In the genomic region with DNA sequence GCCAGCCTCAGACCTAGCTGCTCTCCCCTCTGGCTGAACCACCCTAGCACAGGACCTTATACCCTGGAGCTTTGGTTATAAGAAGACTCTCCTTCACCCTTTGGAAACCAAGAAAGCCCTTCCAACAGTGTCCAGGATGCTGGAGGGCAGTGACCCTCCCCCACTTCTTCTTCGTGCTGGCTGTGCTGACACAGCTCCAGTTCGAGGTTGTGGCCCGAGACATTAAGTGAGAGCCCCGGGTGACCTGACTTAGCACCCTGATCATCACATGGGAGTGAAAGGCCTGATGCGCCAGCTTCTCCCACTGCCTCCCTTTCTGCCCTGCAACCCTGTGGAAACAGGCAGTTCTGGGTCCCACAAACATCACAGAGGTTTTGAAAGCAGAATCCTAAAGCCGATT, we compare ENCODE assay signal across 10 mouse cellular contexts. TPM values are rescaled to one million over a fixed set of nuclear protein-coding genes. Genes with fewer than 3 reads are reported as not detected.
DNase-seq lines count a peak whose midpoint lies in the region; ATAC-seq and TF ChIP-seq lines count a peak whose summit lies in the region.
"Had no signal": no experiment of that assay in that cellular context is flagged by ENCODE, and none has a peak within 500 bp of the region (broad histone marks: within the 10 kb centered on the region; RNA-seq: fewer than 3 reads in every experiment).

No protein-coding gene starts in this region.

- intact Hi-C loops in left cerebral cortex, adult 2 months (cut with DNase I), result no loop called here

- no peaks in the 10 kb centered on the region for H3K27me3 ChIP-seq in heart, embryonic 12.5 days (replicated peaks)
- peaks cover 33% of the 10 kb centered on the region for H3K27me3 ChIP-seq in midbrain, embryonic 10.5 days (ENCODE audit: low read depth, poor library complexity, severe bottlenecking)
- no peaks in the 10 kb centered on the region for H3K27me3 ChIP-seq in midbrain, embryonic 16.5 days (ENCODE audit: control insufficient read depth, insufficient read depth, low read depth, low read length)
- H3K27me3 ChIP-seq in small intestine, adult 2 months (ENCODE audit: control insufficient read depth, insufficient read depth, low read length), result no peaks in the 10 kb centered on the region; the same call in 1 of the 2 replicates
- H3K27me3 ChIP-seq: forebrain, embryonic 15.5 days had no signal

- H3K36me3 ChIP-seq in heart, embryonic 12.5 days, result peaks cover 67% of the 10 kb centered on the region
- peaks cover 80% of the 10 kb centered on the region for H3K36me3 ChIP-seq in midbrain, embryonic 10.5 days
- H3K36me3 ChIP-seq in midbrain, embryonic 16.5 days (ENCODE audit: control insufficient read depth, insufficient read depth, low read length), result peaks cover 26% of the 10 kb centered on the region
- H3K36me3 ChIP-seq in small intestine, adult 2 months (ENCODE audit: control insufficient read depth, insufficient read depth, low read length), result no peaks in the 10 kb centered on the region

- 0 out of 2 replicates have a peak overlapping the region, but pooled peaks have one; percentile 23 for H3K27ac ChIP-seq in heart, embryonic 12.5 days (ENCODE audit: poor library complexity, severe bottlenecking)
- H3K27ac ChIP-seq in midbrain, embryonic 10.5 days (replicated peaks), result peak overlapping the region; percentile 49; the same call in 1 of the 2 replicates
- H3K27ac ChIP-seq in midbrain, embryonic 16.5 days (ENCODE audit: low read length), result no peak overlapping the region
- H3K27ac ChIP-seq in small intestine, adult 2 months (ENCODE audit: insufficient read depth, low read depth, low read length), result peak overlapping the region; percentile 50
- no peak overlapping the region for H3K27ac ChIP-seq in left cerebral cortex, adult 2 months
- H3K27ac ChIP-seq: forebrain, embryonic 15.5 days; midbrain, embryonic 12.5 days had no signal

- peak overlapping the region; percentile 55 for H3K9ac ChIP-seq in heart, embryonic 12.5 days
- H3K9ac ChIP-seq in midbrain, embryonic 16.5 days (ENCODE audit: low read depth, low read length), result no peak overlapping the region
- H3K9ac ChIP-seq: forebrain, embryonic 15.5 days had no signal

- 9% methylated on average over 6 of the region's 6 CpGs for WGBS in heart, embryonic 12.5 days
- WGBS in midbrain, embryonic 10.5 days, result 11% methylated on average over 6 of the region's 6 CpGs
- WGBS in midbrain, embryonic 16.5 days, result 14% methylated on average over 6 of the region's 6 CpGs
- WGBS in small intestine, adult 2 months, result 14% methylated on average over 6 of the region's 6 CpGs

- no peak for TF ChIP-seq CTCF in small intestine, adult 2 months (IDR thresholded peaks at IDR 0.05; ENCODE audit: extremely low read depth, insufficient read length, insufficient replicate concordance, low read depth, low read length)
- no peak for TF ChIP-seq CTCF in left cerebral cortex, adult 2 months (IDR thresholded peaks at IDR 0.05)

- TF ChIP-seq POLR2A in small intestine, adult 2 months (IDR thresholded peaks at IDR 0.05; ENCODE audit: low read depth, low read length), result no peak

- ATAC-seq in heart, embryonic 12.5 days (ENCODE audit: insufficient number of reproducible peaks, low FRiP score), result no peak
- ATAC-seq in midbrain, embryonic 16.5 days, result no peak
- ATAC-seq: forebrain, embryonic 15.5 days had no signal

- H3K4me2 ChIP-seq in heart, embryonic 12.5 days, result peak overlapping the region; percentile 53
- H3K4me2 ChIP-seq in midbrain, embryonic 16.5 days (ENCODE audit: low read length), result no peak overlapping the region
- H3K4me2 ChIP-seq: forebrain, embryonic 15.5 days; midbrain, embryonic 12.5 days had no signal

- H3K4me1 ChIP-seq in heart, embryonic 12.5 days (replicated peaks), result peaks cover 63% of the 10 kb centered on the region
- H3K4me1 ChIP-seq in midbrain, embryonic 10.5 days, result peaks cover 52% of the 10 kb centered on the region
- H3K4me1 ChIP-seq in midbrain, embryonic 16.5 days (ENCODE audit: control insufficient read depth, insufficient read depth, low read length), result no peaks in the 10 kb centered on the region
- H3K4me1 ChIP-seq in small intestine, adult 2 months (ENCODE audit: control insufficient read depth, insufficient read depth, insufficient read length, low read length), result peaks cover 17% of the 10 kb centered on the region
- H3K4me1 ChIP-seq: forebrain, embryonic 15.5 days had no signal

- DNase-seq in heart, adult 9 months (ENCODE audit: low spot score in 2 of 2), result no peak
- no peak for DNase-seq in midbrain, embryonic 10.5 days (ENCODE audit: low spot score)
- peak; percentile 37 to 38 for DNase-seq in kidney, postnatal 36 days
- no peak for DNase-seq in urinary bladder, postnatal 10 days (ENCODE audit: low spot score)
- DNase-seq in left cerebral cortex, adult 2 months (ENCODE audit: extremely low spot score in 1 of 2, low spot score in 2 of 2), result no peak

- H3K9me3 ChIP-seq in heart, embryonic 12.5 days (replicated peaks), result no peaks in the 10 kb centered on the region
- H3K9me3 ChIP-seq in midbrain, embryonic 10.5 days (replicated peaks), result no peaks in the 10 kb centered on the region
- no peaks in the 10 kb centered on the region for H3K9me3 ChIP-seq in midbrain, embryonic 16.5 days (replicated peaks; ENCODE audit: control insufficient read depth, low read length, poor library complexity, severe bottlenecking)
- H3K9me3 ChIP-seq: forebrain, embryonic 15.5 days; midbrain, embryonic 12.5 days had no signal

- 0 out of 2 replicates have a peak overlapping the region, but pooled peaks have one; percentile 14 for H3K4me3 ChIP-seq in heart, embryonic 12.5 days
- peak overlapping the region; percentile 24 for H3K4me3 ChIP-seq in midbrain, embryonic 10.5 days
- H3K4me3 ChIP-seq in midbrain, embryonic 16.5 days (ENCODE audit: low read depth, low read length), result no peak overlapping the region
- H3K4me3 ChIP-seq in small intestine, adult 2 months (ENCODE audit: low read depth, low read length), result peak overlapping the region; percentile 44
- no peak overlapping the region for H3K4me3 ChIP-seq in left cerebral cortex, adult 2 months
- H3K4me3 ChIP-seq: forebrain, embryonic 15.5 days; midbrain, embryonic 12.5 days had no signal

RNA-seq across cellular contexts. Expression of a gene that starts 1.8 kb away (rescaled TPM):
- 16.4 and 17.2 TPM in 2 replicates for polyA plus RNA-seq in heart, embryonic 12.5 days (2016; fragmentation: Nextera tagmentation; extraction: Ambion mirVana)
- 8.2 and 8.8 TPM in 2 replicates for polyA plus RNA-seq in midbrain, embryonic 10.5 days (2016; fragmentation: Nextera tagmentation; extraction: Ambion mirVana)
- polyA plus RNA-seq in midbrain, embryonic 16.5 days (2015; fragmentation: Nextera tagmentation; extraction: Ambion mirVana), result 6.9 and 8.1 TPM in 2 replicates
- 353 and 387 TPM in 2 replicates for polyA plus RNA-seq in small intestine, adult 2 months (2012; rRNA removed)
- total RNA-seq in left cerebral cortex, adult 2 months (2021), result 10 to 100 TPM; 35.2 to 50.4 TPM

RNA-seq across cellular contexts. Expression of a gene that starts 8.9 kb away (rescaled TPM):
- polyA plus RNA-seq in heart, embryonic 12.5 days (2016; fragmentation: Nextera tagmentation; extraction: Ambion mirVana), result 7.1 and 7.2 TPM in 2 replicates
- 7.2 and 8.0 TPM in 2 replicates for polyA plus RNA-seq in midbrain, embryonic 10.5 days (2016; fragmentation: Nextera tagmentation; extraction: Ambion mirVana)
- polyA plus RNA-seq in midbrain, embryonic 16.5 days (2015; fragmentation: Nextera tagmentation; extraction: Ambion mirVana), result 1.5 and 1.6 TPM in 2 replicates
- 14.1 and 14.5 TPM in 2 replicates for polyA plus RNA-seq in small intestine, adult 2 months (2012; rRNA removed)
- total RNA-seq in left cerebral cortex, adult 2 months (2021), result 1 to 10 TPM; 1.9 to 2.0 TPM

RNA-seq across cellular contexts. Expression of a gene that starts 9.5 kb away (rescaled TPM):
- 15.4 and 15.5 TPM in 2 replicates for polyA plus RNA-seq in heart, embryonic 12.5 days (2016; fragmentation: Nextera tagmentation; extraction: Ambion mirVana)
- polyA plus RNA-seq in midbrain, embryonic 10.5 days (2016; fragmentation: Nextera tagmentation; extraction: Ambion mirVana), result 17.3 and 18.0 TPM in 2 replicates
- 28.4 and 28.7 TPM in 2 replicates for polyA plus RNA-seq in midbrain, embryonic 16.5 days (2015; fragmentation: Nextera tagmentation; extraction: Ambion mirVana)
- 13.9 and 16.3 TPM in 2 replicates for polyA plus RNA-seq in small intestine, adult 2 months (2012; rRNA removed)
- 100 to 1,000 TPM; 141 to 143 TPM for total RNA-seq in left cerebral cortex, adult 2 months (2021)

RNA-seq across cellular contexts. Expression of a gene that starts 31.0 kb away (rescaled TPM):
- not detected in 2 replicates for polyA plus RNA-seq in heart, embryonic 12.5 days (2016; fragmentation: Nextera tagmentation; extraction: Ambion mirVana)
- polyA plus RNA-seq in midbrain, embryonic 10.5 days (2016; fragmentation: Nextera tagmentation; extraction: Ambion mirVana), result not detected in 2 replicates
- 0.14 and 0.28 TPM in 2 replicates for polyA plus RNA-seq in midbrain, embryonic 16.5 days (2015; fragmentation: Nextera tagmentation; extraction: Ambion mirVana)
- polyA plus RNA-seq in small intestine, adult 2 months (2012; rRNA removed), result not detected in 2 replicates
- total RNA-seq in left cerebral cortex, adult 2 months (2021), result under 1 TPM; 0.27 to 0.30 TPM
- polyA plus RNA-seq: forebrain, embryonic 15.5 days; midbrain, embryonic 12.5 days had no signal

RNA-seq across cellular contexts. Expression of a gene that starts 32.7 kb away (rescaled TPM):
- 2.2 TPM in 2 replicates for polyA plus RNA-seq in heart, embryonic 12.5 days (2016; fragmentation: Nextera tagmentation; extraction: Ambion mirVana)
- 1.1 TPM in 2 replicates for polyA plus RNA-seq in midbrain, embryonic 10.5 days (2016; fragmentation: Nextera tagmentation; extraction: Ambion mirVana)
- polyA plus RNA-seq in midbrain, embryonic 16.5 days (2015; fragmentation: Nextera tagmentation; extraction: Ambion mirVana), result 8.2 and 9.5 TPM in 2 replicates
- not detected in 2 replicates for polyA plus RNA-seq in small intestine, adult 2 months (2012; rRNA removed)
- under 1 TPM; 0.21 to 0.27 TPM for total RNA-seq in left cerebral cortex, adult 2 months (2021)

Comparison
In these comparisons a context has a peak if more than half of its experiments do, and no peak if none do; other contexts are left out.
1. H3K27ac ChIP-seq: peak in heart, embryonic 12.5 days (single experiment), midbrain, embryonic 10.5 days (single experiment) and small intestine, adult 2 months (single experiment); none in midbrain, embryonic 16.5 days (single experiment) and left cerebral cortex, adult 2 months (single experiment).
2. H3K4me3 ChIP-seq: peak in heart, embryonic 12.5 days (single experiment), midbrain, embryonic 10.5 days (single experiment) and small intestine, adult 2 months (single experiment); none in midbrain, embryonic 16.5 days (single experiment) and left cerebral cortex, adult 2 months (single experiment).
3. DNase-seq: peak in kidney, postnatal 36 days (2 of 2); none in heart, adult 9 months (0 of 2), midbrain, embryonic 10.5 days (single experiment), urinary bladder, postnatal 10 days (single experiment) and left cerebral cortex, adult 2 months (0 of 2).
4. RNA of a gene that starts 1.8 kb away (polyA plus RNA-seq): 353 to 387 TPM in small intestine, adult 2 months; 16.4 to 17.2 TPM in heart, embryonic 12.5 days, 8.2 to 8.8 TPM in midbrain, embryonic 10.5 days and 6.9 to 8.1 TPM in midbrain, embryonic 16.5 days; every median in the first group is over 10 times any median in the second.